Mouse (Mus musculus): ENCODE data around the gene Wdr92.

Wdr92 gene

DNA sequence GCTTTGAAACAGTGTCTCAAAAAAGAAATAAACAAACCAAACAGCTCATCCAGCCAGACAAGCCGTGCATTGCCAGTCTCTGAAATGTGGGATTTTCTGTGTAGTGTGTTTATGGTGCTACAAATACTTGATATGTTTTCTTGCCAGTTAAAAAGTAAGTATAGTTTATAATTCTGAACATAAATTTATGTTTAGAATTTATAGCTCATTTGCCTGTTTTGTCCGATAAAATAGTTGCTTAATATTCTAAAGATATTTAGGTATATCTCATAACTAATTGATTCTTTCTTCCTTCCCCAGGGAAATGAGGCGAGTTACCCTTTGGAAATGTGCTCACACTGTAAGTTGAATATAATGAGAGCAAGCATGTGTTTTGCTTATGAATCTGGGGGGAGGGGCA lies at the start of gene Wdr92:
TSS of gene Wdr92 (plus strand) at position 301 of the 400 bp plus-strand sequence.
- DNase-seq (ENCODE audit: low read depth, low spot score), result no peak

DNA sequence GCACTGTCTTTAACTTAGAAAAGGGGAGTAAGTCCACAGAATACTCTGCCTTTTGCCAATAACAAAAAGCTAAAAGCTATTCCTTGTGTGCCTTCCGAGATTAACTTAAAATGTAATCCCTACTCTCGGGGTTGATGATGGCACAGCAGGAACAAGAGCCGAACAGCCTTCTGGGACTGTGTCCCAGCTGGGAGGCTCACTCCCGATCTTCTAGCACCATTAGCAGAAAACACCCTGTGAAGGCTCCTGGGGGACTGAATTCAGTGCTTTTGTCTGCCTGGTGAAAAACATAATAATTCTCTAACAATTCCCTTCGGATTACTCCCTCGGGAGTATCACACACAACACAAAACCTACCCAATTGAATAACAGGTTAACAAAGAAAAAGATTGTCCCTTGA lies 46.3 kb upstream of the Wdr92 start:
- DNase-seq (ENCODE audit: low read depth, low spot score), result no peak

- no peak for DNase-seq (ENCODE audit: low read depth, low spot score)
Measured at GRCm38 (mm10) chr11:17138306-17139033, 43.4 kb upstream of the Wdr92 start.

DNA sequence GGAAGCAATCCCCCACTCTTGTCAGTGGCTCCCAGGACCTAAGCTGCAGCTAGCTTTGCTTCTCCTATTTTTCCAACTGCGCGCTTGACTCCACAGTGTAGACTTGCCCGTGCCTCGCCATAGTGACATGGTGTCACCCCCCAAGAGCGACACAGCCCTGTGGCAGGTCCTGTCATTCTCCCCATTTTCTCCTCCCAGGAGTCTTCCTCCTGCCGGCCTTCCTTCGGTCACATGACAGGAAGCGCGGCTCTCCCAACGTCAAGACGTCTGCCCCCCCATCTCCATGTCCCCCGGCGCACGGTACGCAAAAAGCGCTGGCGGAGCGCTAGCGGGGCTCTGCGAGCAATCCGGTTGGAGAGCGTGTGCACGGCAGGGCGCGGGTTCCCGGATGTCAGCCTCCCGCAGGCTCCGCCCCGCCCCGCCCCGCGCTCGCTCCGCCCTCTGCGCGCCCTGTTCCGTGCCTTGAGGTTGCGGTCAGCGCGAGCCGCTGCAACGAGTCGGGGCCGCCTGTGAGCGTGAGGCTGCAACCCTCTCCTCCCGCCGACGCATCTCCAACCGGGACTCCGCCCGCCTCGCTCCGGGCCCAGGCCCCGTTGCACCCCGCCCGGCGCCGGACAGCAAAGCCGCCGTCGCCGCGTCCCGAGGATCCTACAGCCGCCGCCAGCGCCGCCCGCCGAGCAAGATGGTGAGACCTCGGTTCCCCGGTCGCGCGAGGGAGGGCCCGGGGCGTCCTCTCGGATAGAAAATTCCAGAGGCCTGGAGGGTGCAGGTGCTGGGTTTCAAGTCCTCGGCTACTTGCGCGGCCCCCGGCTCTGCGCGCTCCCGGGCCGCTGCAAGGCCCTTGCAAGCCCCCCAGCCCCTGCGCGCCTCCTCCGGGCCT lies 22.8 kb upstream of the Wdr92 start, which contains the start of gene Ppp3r1:
TSS of gene Ppp3r1 (plus strand) at position 406 of the 880 bp plus-strand sequence.
- DNase-seq (ENCODE audit: low read depth, low spot score), result peak; percentile 94

GRCm38 (mm10) chr11:17159738-17160241 lies 22.1 kb upstream of the Wdr92 start:
- DNase-seq (ENCODE audit: low read depth, low spot score), result peak; percentile 57

DNA sequence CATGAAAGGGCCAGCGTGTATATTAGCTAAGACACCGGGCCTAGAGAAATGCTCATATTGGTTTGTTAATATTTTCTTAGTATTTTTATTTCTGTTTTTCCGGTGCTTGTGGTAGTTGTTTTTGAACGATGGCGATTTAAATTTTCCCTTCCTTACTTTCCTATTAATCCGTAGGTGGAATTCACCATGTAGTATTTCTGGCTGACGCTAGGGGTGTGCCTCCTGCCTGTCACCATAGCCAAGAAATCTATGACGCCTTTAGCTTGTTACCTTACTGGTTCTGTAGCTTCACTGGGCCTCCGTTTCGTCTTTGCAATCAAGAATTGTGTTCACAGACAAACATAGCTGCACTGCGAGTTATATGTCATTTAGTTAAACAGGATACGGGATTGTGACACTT lies 21.7 kb upstream of the Wdr92 start:
- DNase-seq (ENCODE audit: low read depth, low spot score), result peak; percentile 89

DNA sequence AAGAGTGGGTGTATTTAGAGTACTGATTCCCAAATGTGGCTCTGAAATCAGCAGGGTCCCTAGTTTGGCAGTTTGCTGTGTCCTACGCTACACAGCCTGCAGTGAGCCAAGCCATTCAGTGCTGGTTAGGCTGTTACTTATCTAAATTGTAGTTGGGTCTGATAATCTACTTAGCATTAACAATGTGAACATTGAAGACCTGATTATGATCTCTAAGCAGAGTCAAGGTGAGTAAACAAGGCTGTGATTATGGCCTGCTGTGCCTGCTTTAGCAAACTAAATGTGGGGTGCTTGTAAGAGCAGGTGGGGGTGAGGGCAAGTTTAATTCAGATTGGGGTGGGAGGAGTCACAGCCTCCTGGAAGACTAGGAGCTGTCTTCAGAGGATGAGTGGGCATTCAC lies 18.0 kb upstream of the Wdr92 start:
- no peak for DNase-seq (ENCODE audit: low read depth, low spot score)

DNA sequence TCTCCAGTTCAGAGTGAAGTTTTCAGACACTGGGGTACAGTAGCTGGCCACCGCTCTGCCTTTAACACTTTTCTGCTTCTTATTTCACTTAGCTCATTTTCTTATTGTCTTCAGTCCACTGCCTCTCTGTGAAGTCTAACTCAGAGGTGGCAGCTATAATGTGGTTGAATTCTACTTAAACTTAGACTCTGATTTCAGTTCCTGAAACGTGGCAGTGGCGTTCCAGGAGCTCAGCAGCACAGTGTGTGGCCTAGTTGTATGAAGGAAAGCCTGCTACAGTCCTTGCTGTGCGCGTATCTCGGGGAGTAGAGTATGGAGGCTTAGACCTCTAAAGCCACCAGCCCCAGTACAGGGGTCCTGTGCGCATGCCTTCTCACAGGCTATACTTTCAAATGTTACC lies 15.3 kb upstream of the Wdr92 start:
- DNase-seq (ENCODE audit: low read depth, low spot score), result no peak

- no peak for DNase-seq (ENCODE audit: low read depth, low spot score)
Measured at GRCm38 (mm10) chr11:17169262-17169661, 12.6 kb upstream of the Wdr92 start.

DNA sequence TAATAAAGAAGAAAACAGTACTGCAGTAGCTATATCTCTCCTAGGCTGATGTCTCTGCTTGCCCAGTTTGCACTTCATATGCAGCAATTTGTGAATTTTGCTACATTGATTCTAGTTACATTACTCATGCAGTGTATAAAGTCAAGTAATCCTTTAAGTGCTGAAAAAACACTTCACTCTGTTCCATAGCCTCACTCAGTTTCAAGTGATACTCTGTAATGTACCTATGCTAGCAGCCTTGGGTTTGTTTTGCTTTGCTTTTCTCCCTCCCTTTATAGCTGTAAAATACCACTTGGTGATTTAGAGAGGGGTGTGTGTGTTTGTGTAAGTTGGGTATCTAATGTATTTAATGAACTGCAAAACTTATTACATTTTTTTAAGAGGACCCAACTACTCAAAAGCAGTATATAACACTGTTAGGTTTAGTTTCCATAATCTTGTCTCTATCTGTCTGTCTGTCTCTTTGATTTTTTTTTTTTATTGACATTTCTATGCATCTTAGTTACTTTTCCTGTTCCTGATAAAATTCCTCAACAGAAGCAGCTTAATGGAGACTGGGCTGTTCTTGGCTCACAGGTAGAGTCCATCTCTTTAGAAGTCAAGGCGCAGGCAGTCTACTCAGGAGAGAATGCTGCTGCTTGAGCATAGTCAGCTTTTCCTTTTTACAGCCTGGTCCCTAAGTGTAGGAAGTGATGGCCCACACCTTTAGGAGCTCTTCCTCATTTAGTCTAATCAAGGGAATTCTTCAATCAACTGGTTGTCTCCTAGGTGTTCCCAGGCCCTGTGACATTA lies 10.8 kb upstream of the Wdr92 start:
- no peak for DNase-seq (ENCODE audit: low read depth, low spot score)

- peak; percentile 36 for DNase-seq (ENCODE audit: low read depth, low spot score)
Measured at GRCm38 (mm10) chr11:17172300-17172699, 9.6 kb upstream of the Wdr92 start.

DNA sequence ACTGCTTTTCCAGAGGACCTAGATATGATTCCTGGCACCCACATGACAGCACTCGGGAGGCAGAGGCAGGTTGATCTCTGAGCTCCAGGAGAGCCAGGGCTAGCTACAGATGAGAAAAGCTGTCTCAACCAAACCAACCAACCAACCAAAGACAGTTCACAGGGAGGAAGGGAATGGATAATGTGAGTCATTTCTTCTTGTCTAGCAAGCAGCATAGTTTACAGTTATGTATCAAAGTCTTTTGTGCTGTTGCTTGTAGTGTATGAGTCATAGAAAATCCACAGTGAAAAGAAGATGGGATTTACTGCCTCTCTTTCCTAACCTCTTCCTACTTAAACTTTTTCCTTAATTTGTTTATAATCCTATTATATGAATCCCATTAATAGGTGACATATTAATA lies 5.3 kb upstream of the Wdr92 start:
- DNase-seq (ENCODE audit: low read depth, low spot score), result peak; percentile 85

GRCm38 (mm10) chr11:17180753-17181152 lies 1.2 kb upstream of the Wdr92 start:
- DNase-seq (ENCODE audit: low read depth, low spot score), result no peak

DNA sequence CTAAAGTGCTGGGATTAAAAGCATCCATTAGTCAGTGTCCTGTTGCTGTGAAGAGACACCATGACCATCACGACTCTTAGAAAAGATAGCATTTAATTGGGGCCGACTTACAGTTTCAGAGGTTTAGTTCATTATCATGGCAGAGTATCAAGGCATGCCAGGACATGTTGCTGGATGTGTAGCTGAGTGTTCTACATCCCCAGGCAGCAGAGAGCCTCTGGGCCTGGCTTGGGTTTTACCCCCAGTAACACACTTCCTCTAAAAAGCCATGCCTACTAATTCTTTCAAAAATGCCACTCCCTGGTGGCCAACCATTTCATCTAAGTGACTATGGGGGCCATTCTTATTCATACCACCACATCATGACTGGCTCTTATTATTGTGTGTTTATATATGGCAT lies 1.3 kb downstream of the Wdr92 start:
- DNase-seq (ENCODE audit: low read depth, low spot score), result no peak

GRCm38 (mm10) chr11:17187649-17188048 lies 5.7 kb downstream of the Wdr92 start:
- no peak for DNase-seq (ENCODE audit: low read depth, low spot score)

- no peak for DNase-seq (ENCODE audit: low read depth, low spot score)
Measured at GRCm38 (mm10) chr11:17188786-17189185, 6.9 kb downstream of the Wdr92 start.

DNA sequence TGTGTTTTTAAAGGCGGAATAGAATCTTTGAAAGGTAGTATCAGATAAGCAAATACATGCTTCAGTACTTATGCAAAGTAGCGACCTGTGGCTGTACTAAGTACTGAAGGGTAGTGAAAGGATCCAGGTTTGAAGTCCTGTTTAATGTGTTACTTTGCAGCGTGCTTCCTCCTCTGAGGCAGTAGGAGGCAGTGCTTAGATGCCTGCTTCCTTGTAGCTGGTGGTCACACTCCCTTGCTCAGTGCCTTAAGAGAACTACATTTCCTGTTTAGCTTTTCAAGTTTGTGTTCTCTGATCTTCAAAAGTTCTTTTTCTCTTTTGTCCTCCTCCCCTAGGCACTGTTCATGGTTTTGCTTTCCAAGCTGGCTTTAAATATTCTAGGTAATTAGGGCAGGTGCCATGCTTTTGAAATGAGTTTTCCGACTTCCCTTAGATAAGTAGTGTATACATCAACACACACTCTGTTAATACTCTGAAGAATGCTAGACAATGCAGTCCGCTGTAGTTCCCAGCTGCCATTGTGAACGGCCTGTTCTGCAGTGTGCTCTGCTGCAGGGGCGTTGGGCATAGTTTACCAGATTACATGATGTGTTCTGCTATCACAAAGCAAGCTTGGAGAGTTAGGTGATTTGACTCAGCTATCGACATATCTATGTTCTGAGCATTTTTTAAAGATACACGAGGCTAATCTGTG lies 10.4 kb downstream of the Wdr92 start:
- no peak for DNase-seq (ENCODE audit: low read depth, low spot score)

- no peak for DNase-seq (ENCODE audit: low read depth, low spot score)
Measured at GRCm38 (mm10) chr11:17199170-17199569, 17.3 kb downstream of the Wdr92 start.

DNA sequence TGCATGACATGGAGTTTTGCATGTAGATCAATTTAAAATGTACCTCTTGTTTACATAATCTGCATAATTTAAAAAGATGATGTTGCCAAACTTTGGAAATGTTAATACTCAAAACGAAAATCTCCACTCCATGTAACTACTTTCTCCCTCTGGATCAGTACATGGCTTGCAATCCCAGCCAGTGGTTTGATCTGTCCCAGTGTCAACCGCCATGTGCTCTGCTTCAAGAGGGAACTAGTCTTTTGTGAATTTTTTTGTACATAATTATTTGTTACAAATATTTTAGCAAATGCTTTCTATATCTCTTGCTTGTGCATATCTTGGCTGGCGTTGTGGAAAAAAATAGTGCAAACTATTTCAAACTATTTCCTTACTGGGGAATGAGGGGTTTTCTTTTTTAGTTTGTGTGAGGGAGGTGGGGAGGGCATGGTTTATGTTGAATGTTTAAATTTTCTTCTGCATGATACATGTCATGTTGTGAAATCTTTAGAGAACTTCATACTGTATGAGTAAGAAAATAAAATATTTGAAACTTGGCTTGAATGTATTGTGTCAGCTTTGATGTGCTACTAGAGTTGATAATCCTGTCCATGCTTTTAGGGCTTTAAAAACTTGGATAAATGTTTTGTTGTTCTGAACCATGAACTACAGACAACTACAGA lies 18.1 kb downstream of the Wdr92 start:
- DNase-seq (ENCODE audit: low read depth, low spot score), result no peak

DNA sequence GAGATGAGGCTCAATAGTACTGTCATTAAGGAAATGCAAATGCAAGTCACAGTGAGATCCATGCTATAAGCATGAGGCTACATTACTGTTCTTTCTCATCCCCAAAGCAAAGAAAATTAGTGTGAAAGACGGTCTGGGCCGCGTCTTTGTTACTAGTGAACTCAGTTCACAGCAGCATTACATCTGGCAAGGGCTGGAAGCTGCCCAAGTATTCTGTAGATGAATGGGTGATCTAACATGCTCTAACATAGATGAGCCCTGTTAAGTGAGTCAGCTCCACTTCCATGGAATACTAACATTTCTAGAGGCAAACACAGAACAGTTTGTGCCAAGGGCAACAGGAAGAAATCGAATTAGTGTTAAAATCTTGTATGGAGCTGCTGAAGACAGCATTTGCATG lies 19.0 kb downstream of the Wdr92 start:
- DNase-seq (ENCODE audit: low read depth, low spot score), result no peak

- DNase-seq (ENCODE audit: low read depth, low spot score), result no peak
Measured at GRCm38 (mm10) chr11:17202481-17202880, 20.6 kb downstream of the Wdr92 start.

Measured in 3T3-L1 (cell line).